ENCODE assay signal across 28 mouse cellular contexts in the genomic region with DNA sequence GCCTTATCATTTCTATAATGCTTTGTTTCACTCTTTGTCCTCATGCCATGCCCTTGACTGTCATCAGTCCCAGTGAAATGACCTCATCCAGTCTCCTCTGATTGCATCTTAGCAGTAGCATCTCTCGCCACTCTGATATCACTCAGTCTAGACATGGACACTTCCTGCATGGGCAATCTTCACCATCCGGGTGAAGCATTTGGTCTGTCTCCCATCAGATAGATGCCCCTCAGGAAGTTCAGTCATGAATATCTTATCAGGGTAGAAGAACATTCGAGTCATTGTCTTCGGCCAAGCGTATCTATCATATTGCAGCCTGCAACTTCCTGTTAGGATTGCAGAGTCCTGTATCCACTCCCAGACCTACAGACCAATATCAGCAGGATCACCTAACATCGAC.
DNase-seq lines count a peak whose midpoint lies in the region; ATAC-seq and TF ChIP-seq lines count a peak whose summit lies in the region.
"Had no signal": no experiment of that assay in that cellular context is flagged by ENCODE, and none has a peak within 500 bp of the region (broad histone marks: within the 10 kb centered on the region; RNA-seq: fewer than 3 reads in every experiment).

No protein-coding gene starts in this region.

- WGBS in lung, postnatal 0 days = 65% methylated on average over 6 of the region's 6 CpGs

- no peak overlapping the region for H3K4me3 ChIP-seq in lung, postnatal 0 days (ENCODE audit: low read depth, low read length)
- H3K4me3 ChIP-seq: embryonic facial prominence, embryonic 12.5 days; embryonic facial prominence, embryonic 15.5 days; forebrain, embryonic 12.5 days; forebrain, embryonic 15.5 days; hindbrain, embryonic 10.5 days; hindbrain, embryonic 13.5 days had no signal

- no peak for TF ChIP-seq CTCF in lung, postnatal 0 days (IDR thresholded peaks at IDR 0.05)

- intact Hi-C loops in heart, postnatal 14 days (cut with DNase I) = no loop called here

- no peaks in the 10 kb centered on the region for H3K4me1 ChIP-seq in lung, postnatal 0 days (ENCODE audit: insufficient read depth, low read depth, low read length)
- H3K4me1 ChIP-seq: embryonic facial prominence, embryonic 12.5 days; embryonic facial prominence, embryonic 15.5 days had no signal

- no peaks in the 10 kb centered on the region for H3K9me3 ChIP-seq in lung, postnatal 0 days (ENCODE audit: low read length)
- H3K9me3 ChIP-seq: embryonic facial prominence, embryonic 12.5 days; embryonic facial prominence, embryonic 15.5 days; forebrain, embryonic 12.5 days; forebrain, embryonic 15.5 days; hindbrain, embryonic 10.5 days; hindbrain, embryonic 13.5 days had no signal

- H3K4me2 ChIP-seq in lung, postnatal 0 days (replicated peaks; ENCODE audit: low read depth, low read length) = no peak overlapping the region
- H3K4me2 ChIP-seq: embryonic facial prominence, embryonic 12.5 days; embryonic facial prominence, embryonic 15.5 days; forebrain, embryonic 12.5 days; forebrain, embryonic 15.5 days; heart, embryonic 11.5 days; hindbrain, embryonic 13.5 days had no signal

- no peaks in the 10 kb centered on the region for H3K27me3 ChIP-seq in lung, postnatal 0 days (replicated peaks; ENCODE audit: insufficient read depth, low read length)
- H3K27me3 ChIP-seq: CH12.LX; embryonic facial prominence, embryonic 12.5 days; embryonic facial prominence, embryonic 15.5 days; forebrain, embryonic 12.5 days; forebrain, embryonic 15.5 days; hindbrain, embryonic 13.5 days; Patski had no signal

- H3K36me3 ChIP-seq in lung, postnatal 0 days (ENCODE audit: insufficient read depth, low read length) = no peaks in the 10 kb centered on the region
- H3K36me3 ChIP-seq: embryonic facial prominence, embryonic 12.5 days; embryonic facial prominence, embryonic 15.5 days; forebrain, embryonic 12.5 days; forebrain, embryonic 15.5 days; G1E; hindbrain, embryonic 10.5 days; hindbrain, embryonic 13.5 days had no signal

- TF ChIP-seq EP300 in lung, postnatal 0 days (IDR thresholded peaks at IDR 0.05) = 0 out of 2 replicates have a peak, but pooled peaks have one; percentile 24

- no peak overlapping the region for H3K9ac ChIP-seq in lung, postnatal 0 days (replicated peaks; ENCODE audit: low read depth)
- H3K9ac ChIP-seq: embryonic facial prominence, embryonic 12.5 days; embryonic facial prominence, embryonic 15.5 days; forebrain, embryonic 12.5 days; forebrain, embryonic 15.5 days; hindbrain, embryonic 13.5 days had no signal

- peak; percentile 2 for DNase-seq in heart, adult 11 months
- DNase-seq in heart, postnatal 14 days = no peak
- DNase-seq in lung, postnatal 0 days (ENCODE audit: low spot score) = peak; percentile 8
- no peak for DNase-seq in lung, postnatal 4 days
- peak; percentile 0 for DNase-seq in 416B (ENCODE audit: low read depth)
- DNase-seq in lung, postnatal 36 days = peak; percentile 67
- no peak for DNase-seq in yolk sac, embryonic 10.5 days (ENCODE audit: low spot score)
- DNase-seq in adrenal gland, adult (ENCODE audit: inconsistent age in 2 of 2, low spot score in 1 of 2) = no peak
- DNase-seq: adrenal gland, adult 2 months; adrenal gland, postnatal 14 days; B cell, adult 2 months; cerebellum, adult 11 months; cerebellum, adult 2 months; cerebellum, adult 9-11 months; cerebellum, postnatal 25 days; gastrocnemius, postnatal 36 days; heart, postnatal 36 days had no signal

- H3K27ac ChIP-seq in lung, postnatal 0 days (ENCODE audit: low read length) = no peak overlapping the region
- H3K27ac ChIP-seq: embryonic facial prominence, embryonic 12.5 days; embryonic facial prominence, embryonic 15.5 days; forebrain, embryonic 12.5 days; forebrain, embryonic 15.5 days; hindbrain, embryonic 10.5 days; hindbrain, embryonic 13.5 days had no signal

- ATAC-seq in lung, postnatal 0 days = peak; percentile 51
- ATAC-seq: forebrain, embryonic 15.5 days; hindbrain, embryonic 16.5 days; Patski had no signal

Comparison
In these comparisons a context has a peak if more than half of its experiments do, and no peak if none do; other contexts are left out.
1. DNase-seq: peak in heart, adult 11 months (single experiment), lung, postnatal 0 days (single experiment), 416B (single experiment) and lung, postnatal 36 days (single experiment); none in heart, postnatal 14 days (0 of 2), lung, postnatal 4 days (0 of 2), yolk sac, embryonic 10.5 days (single experiment) and adrenal gland, adult (0 of 2).